Mouse (Mus musculus): Measurements from ENCODE around the gene Ldhd. TPM values are rescaled to one million over a fixed set of nuclear protein-coding genes. Genes with fewer than 3 reads are reported as not detected.

The Ldhd gene
- total RNA-seq, 2 experiments from 2014 or later = 4.6 to 6.2 TPM

- DNase-seq (ENCODE audit: low spot score in 2 of 2) = peak in 1 of 2 experiments; percentile 33
Measured at GRCm38 (mm10) chr8:111595712-111596484, 34.3 kb downstream of the Ldhd start.

GRCm38 (mm10) chr8:111594951-111595350, 35.2 kb downstream of the Ldhd start:
- DNase-seq (ENCODE audit: low spot score in 2 of 2) = no peak

- no peak for DNase-seq (ENCODE audit: low spot score in 2 of 2)
Measured at GRCm38 (mm10) chr8:111594044-111594840, 35.9 kb downstream of the Ldhd start.

GRCm38 (mm10) chr8:111592390-111592910, 37.7 kb downstream of the Ldhd start:
- DNase-seq (ENCODE audit: low spot score in 2 of 2) = no peak

- no peak for DNase-seq (ENCODE audit: low spot score in 2 of 2)
Measured at GRCm38 (mm10) chr8:111591176-111591575, 39.0 kb downstream of the Ldhd start.

GRCm38 (mm10) chr8:111590214-111590613, 40.0 kb downstream of the Ldhd start:
- no peak for DNase-seq (ENCODE audit: low spot score in 2 of 2)

GRCm38 (mm10) chr8:111588336-111588735, 41.8 kb downstream of the Ldhd start:
- DNase-seq (ENCODE audit: low spot score in 2 of 2) = no peak

GRCm38 (mm10) chr8:111587545-111588094, 42.6 kb downstream of the Ldhd start:
- DNase-seq (ENCODE audit: low spot score in 2 of 2) = no peak

GRCm38 (mm10) chr8:111584946-111585345, 45.2 kb downstream of the Ldhd start:
- no peak for DNase-seq (ENCODE audit: low spot score in 2 of 2)

GRCm38 (mm10) chr8:111582386-111582785, 47.8 kb downstream of the Ldhd start:
- DNase-seq (ENCODE audit: low spot score in 2 of 2) = peak in 1 of 2 experiments; percentile 44

GRCm38 (mm10) chr8:111580306-111580705, 49.9 kb downstream of the Ldhd start:
- no peak for DNase-seq (ENCODE audit: low spot score in 2 of 2)

GRCm38 (mm10) chr8:111579318-111579717, 50.9 kb downstream of the Ldhd start:
- DNase-seq (ENCODE audit: low spot score in 2 of 2) = no peak

- no peak for DNase-seq (ENCODE audit: low spot score in 2 of 2)
Measured at GRCm38 (mm10) chr8:111577880-111578533, 52.2 kb downstream of the Ldhd start.

GRCm38 (mm10) chr8:111576501-111576900, 53.7 kb downstream of the Ldhd start:
- DNase-seq (ENCODE audit: low spot score in 2 of 2) = no peak

- no peak for DNase-seq (ENCODE audit: low spot score in 2 of 2)
Measured at GRCm38 (mm10) chr8:111575492-111575891, 54.7 kb downstream of the Ldhd start.

GRCm38 (mm10) chr8:111574016-111574415, 56.2 kb downstream of the Ldhd start:
- DNase-seq (ENCODE audit: low spot score in 2 of 2) = no peak

Other genes with a start within 250 kb of the Ldhd start
- 10 to 100 TPM; 28.6 to 30.5 TPM for gene Fa2h, start 236.6 kb downstream of the Ldhd start, total RNA-seq (2021)
- gene Wdr59, start 108.3 kb downstream of the Ldhd start, total RNA-seq (2021) = 10 to 100 TPM; 26.6 to 28.3 TPM
- 100 to 1,000 TPM; 116 to 123 TPM for gene Znrf1, start 94.3 kb downstream of the Ldhd start, total RNA-seq (2021)
- 10 to 100 TPM; 21.2 to 22.7 TPM for gene Zfp1, start 13.0 kb upstream of the Ldhd start, total RNA-seq (2021)
- gene Ctrb1, start 60.6 kb upstream of the Ldhd start, total RNA-seq (2021) = not detected
- gene Bcar1, start 113.4 kb upstream of the Ldhd start, total RNA-seq (2021) = 10 to 100 TPM; 66.5 to 73.8 TPM
- gene Cfdp1, start 223.9 kb upstream of the Ldhd start, total RNA-seq (2021) = 10 to 100 TPM; 76.0 to 81.3 TPM
- 1 to 10 TPM; 3.5 to 4.4 TPM for gene Tmem170, start 246.4 kb upstream of the Ldhd start, total RNA-seq (2021)